25 mouse cellular contexts compared by ENCODE assay signal in genomic region chr2:155959981-155960380, GRCm38 (mm10). TPM values are rescaled to one million over a fixed set of nuclear protein-coding genes. Genes with fewer than 3 reads are reported as not detected.
"Had no signal": no experiment of that assay in that cellular context is flagged by ENCODE, and none has a peak within 500 bp of the region (broad histone marks: within the 10 kb centered on the region; RNA-seq: fewer than 3 reads in every experiment).

No protein-coding gene starts in this region.

- ATAC-seq: inflammation-experienced regulatory T-cells, adult 6 months; intestine, embryonic 16.5 days; liver, embryonic 12.5 days had no signal

- H3K4me1 ChIP-seq: limb, embryonic 12.5 days had no signal

- H3K4me2 ChIP-seq: limb, embryonic 12.5 days; limb, embryonic 15.5 days; liver, embryonic 12.5 days; liver, embryonic 15.5 days; lung, embryonic 15.5 days; neural tube, embryonic 12.5 days; neural tube, embryonic 15.5 days; stomach, embryonic 15.5 days had no signal

- H3K27me3 ChIP-seq: limb, embryonic 12.5 days; limb, embryonic 15.5 days; liver, embryonic 12.5 days; liver, embryonic 15.5 days; lung, embryonic 15.5 days; megakaryocyte, embryonic 14.5 days; neural tube, embryonic 12.5 days; neural tube, embryonic 15.5 days; stomach, embryonic 15.5 days had no signal

- H3K27ac ChIP-seq: limb, embryonic 12.5 days; limb, embryonic 15.5 days; liver, embryonic 12.5 days; liver, embryonic 15.5 days; lung, embryonic 15.5 days; midbrain, embryonic 10.5 days; neural tube, embryonic 12.5 days; neural tube, embryonic 15.5 days; stomach, embryonic 15.5 days had no signal

- DNase-seq: left cerebral cortex, postnatal 4 days; lung, adult 18-20 months; lung, postnatal 10 days; lung, postnatal 36 days; midbrain, embryonic 14.5 days; right cerebral cortex, postnatal 25 days; spleen, adult 18-20 months; thymus, postnatal 25 days had no signal

- H3K4me3 ChIP-seq: limb, embryonic 12.5 days; limb, embryonic 15.5 days; liver, embryonic 12.5 days; liver, embryonic 15.5 days; lung, embryonic 15.5 days; megakaryocyte, embryonic 14.5 days; midbrain, embryonic 10.5 days; neural tube, embryonic 12.5 days; neural tube, embryonic 15.5 days; stomach, embryonic 15.5 days had no signal

- H3K9me3 ChIP-seq: limb, embryonic 12.5 days; limb, embryonic 15.5 days; liver, embryonic 12.5 days; liver, embryonic 15.5 days; lung, embryonic 15.5 days; megakaryocyte, embryonic 14.5 days; midbrain, embryonic 10.5 days; neural tube, embryonic 12.5 days; neural tube, embryonic 15.5 days; stomach, embryonic 15.5 days had no signal

- H3K9ac ChIP-seq: limb, embryonic 12.5 days; limb, embryonic 15.5 days; liver, embryonic 12.5 days; liver, embryonic 15.5 days; lung, embryonic 15.5 days; neural tube, embryonic 12.5 days; neural tube, embryonic 15.5 days; stomach, embryonic 15.5 days had no signal

RNA-seq across cellular contexts. Expression of gene Gdf5, which starts 14.8 kb away (rescaled TPM):
- polyA plus RNA-seq: inflammation-experienced regulatory T-cells, adult 6 months; liver, embryonic 15.5 days had no signal

RNA-seq across cellular contexts. Expression of gene Gm15557, which starts 19.5 kb away (rescaled TPM):
- total RNA-seq: layer of hippocampus, adult 18-20 months; layer of hippocampus, postnatal 14 days; left cerebral cortex, adult 8-10 months; left cerebral cortex, postnatal 14 days; left cerebral cortex, postnatal 4 days had no signal
- polyA plus RNA-seq: inflammation-experienced regulatory T-cells, adult 6 months; liver, embryonic 12.5 days; liver, embryonic 15.5 days; lung, embryonic 15.5 days; midbrain, embryonic 14.5 days; neural tube, embryonic 12.5 days; neural tube, embryonic 15.5 days; stomach, embryonic 15.5 days; thymus, postnatal 0 days had no signal
